21 mouse cellular contexts compared by ENCODE assay signal in the genomic region with DNA sequence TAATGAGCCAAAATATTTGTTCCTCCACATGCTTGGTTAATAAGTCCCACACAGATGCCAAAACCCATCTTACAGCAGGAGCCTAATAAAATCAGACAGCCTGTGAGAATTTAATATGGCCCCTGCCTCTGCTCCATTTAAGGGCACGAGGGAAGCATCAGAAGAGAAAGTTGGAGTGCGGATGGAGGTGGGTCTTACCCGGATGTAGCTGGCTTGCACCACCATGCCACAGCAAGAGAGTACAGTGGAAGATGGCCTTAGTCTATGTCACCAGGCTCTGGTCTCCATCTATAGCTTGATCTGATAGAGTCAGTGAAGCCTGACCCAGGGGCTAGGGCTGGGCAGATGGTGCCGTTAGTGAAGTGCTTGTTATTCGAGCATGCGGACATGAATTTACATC.
DNase-seq lines count a peak whose midpoint lies in the region; ATAC-seq and TF ChIP-seq lines count a peak whose summit lies in the region.
"Had no signal": no experiment of that assay in that cellular context is flagged by ENCODE, and none has a peak within 500 bp of the region (broad histone marks: within the 10 kb centered on the region; RNA-seq: fewer than 3 reads in every experiment).

No protein-coding gene starts in this region.

- peak; percentile 35 for DNase-seq in forebrain, embryonic 11.5 days (ENCODE audit: low spot score)
- DNase-seq in hindbrain, postnatal 0 days (ENCODE audit: low spot score): peak; percentile 71
- no peak for DNase-seq in hindbrain, embryonic 14.5 days (ENCODE audit: low spot score)
- DNase-seq in Muller cell, postnatal 12 days (ENCODE audit: inconsistent ontology term): peak; percentile 93
- peak; percentile 77 for DNase-seq in retina, embryonic 14.5 days (ENCODE audit: low spot score)
- no peak for DNase-seq in thymus, postnatal 14 days
- no peak for DNase-seq in kidney, adult 18-20 months
- DNase-seq: adrenal gland, adult 8-10 months; adrenal gland, postnatal 25 days; cerebellum, adult 18-20 months; cerebellum, adult 9-11 months; gastrocnemius, postnatal 25 days; heart, adult 2 months had no signal

- H3K27ac ChIP-seq in forebrain, embryonic 11.5 days (ENCODE audit: low read depth, low read length): no peak overlapping the region
- H3K27ac ChIP-seq in forebrain, embryonic 16.5 days (ENCODE audit: low read length): no peak overlapping the region
- no peak overlapping the region for H3K27ac ChIP-seq in hindbrain, postnatal 0 days
- no peak overlapping the region for H3K27ac ChIP-seq in hindbrain, embryonic 14.5 days
- H3K27ac ChIP-seq: forebrain, embryonic 10.5 days; heart, adult 2 months; hindbrain, embryonic 13.5 days; intestine, embryonic 15.5 days had no signal

- no peaks in the 10 kb centered on the region for H3K4me1 ChIP-seq in forebrain, embryonic 11.5 days (replicated peaks; ENCODE audit: control insufficient read depth, insufficient read depth, low read length)
- no peaks in the 10 kb centered on the region for H3K4me1 ChIP-seq in forebrain, embryonic 16.5 days (replicated peaks; ENCODE audit: control insufficient read depth, insufficient read depth, low read length)
- 0 out of 2 replicates have a peak, but pooled peaks cover 5% of the 10 kb centered on the region for H3K4me1 ChIP-seq in hindbrain, postnatal 0 days (ENCODE audit: insufficient read depth, low read length)
- no peaks in the 10 kb centered on the region for H3K4me1 ChIP-seq in hindbrain, embryonic 14.5 days (replicated peaks; ENCODE audit: control insufficient read depth, insufficient read depth, low read length)
- H3K4me1 ChIP-seq: hindbrain, embryonic 13.5 days; intestine, embryonic 15.5 days had no signal

- H3K27me3 ChIP-seq in forebrain, embryonic 11.5 days (ENCODE audit: control insufficient read depth, insufficient read depth, low read length): no peaks in the 10 kb centered on the region
- H3K27me3 ChIP-seq in forebrain, embryonic 16.5 days (replicated peaks; ENCODE audit: control insufficient read depth, insufficient read depth, low read length): no peaks in the 10 kb centered on the region
- no peaks in the 10 kb centered on the region for H3K27me3 ChIP-seq in hindbrain, postnatal 0 days (ENCODE audit: insufficient read depth, low read length)
- H3K27me3 ChIP-seq in hindbrain, embryonic 14.5 days (ENCODE audit: control insufficient read depth, insufficient read depth, low read length): no peaks in the 10 kb centered on the region
- H3K27me3 ChIP-seq: intestine, embryonic 15.5 days had no signal

- ATAC-seq in forebrain, embryonic 11.5 days (replicated peaks; ENCODE audit: low FRiP score): no peak
- no peak for ATAC-seq in forebrain, embryonic 16.5 days
- ATAC-seq in hindbrain, postnatal 0 days: peak; percentile 84
- ATAC-seq in hindbrain, embryonic 14.5 days (ENCODE audit: low FRiP score): no peak
- ATAC-seq: activated CD4-positive, CD25-positive, alpha-beta regulatory T cell, adult 4 months; CD4-positive, CD25-positive, alpha-beta regulatory T cell, adult 4 months; forebrain, embryonic 14.5 days; intestine, embryonic 15.5 days had no signal

- no peak overlapping the region for H3K9ac ChIP-seq in forebrain, embryonic 11.5 days (ENCODE audit: low read length)
- no peak overlapping the region for H3K9ac ChIP-seq in forebrain, embryonic 16.5 days (replicated peaks; ENCODE audit: low read depth, low read length)
- H3K9ac ChIP-seq in hindbrain, postnatal 0 days (replicated peaks; ENCODE audit: low read length): no peak overlapping the region
- H3K9ac ChIP-seq in hindbrain, embryonic 14.5 days: no peak overlapping the region
- H3K9ac ChIP-seq: hindbrain, embryonic 13.5 days; intestine, embryonic 15.5 days had no signal

- no peak for TF ChIP-seq CTCF in hindbrain, postnatal 0 days (IDR thresholded peaks at IDR 0.05; ENCODE audit: low read depth)

- no peak overlapping the region for H3K4me2 ChIP-seq in forebrain, embryonic 11.5 days (ENCODE audit: low read depth, low read length, severe bottlenecking)
- no peak overlapping the region for H3K4me2 ChIP-seq in forebrain, embryonic 16.5 days (ENCODE audit: low read length)
- H3K4me2 ChIP-seq in hindbrain, postnatal 0 days (ENCODE audit: low read depth, low read length): no peak overlapping the region
- no peak overlapping the region for H3K4me2 ChIP-seq in hindbrain, embryonic 14.5 days (replicated peaks)
- H3K4me2 ChIP-seq: heart, embryonic 11.5 days; hindbrain, embryonic 13.5 days; intestine, embryonic 15.5 days had no signal

- no peaks in the 10 kb centered on the region for H3K9me3 ChIP-seq in forebrain, embryonic 11.5 days (ENCODE audit: control insufficient read depth, low read length)
- 0 out of 2 replicates have a peak, but pooled peaks cover 2% of the 10 kb centered on the region for H3K9me3 ChIP-seq in forebrain, embryonic 16.5 days (ENCODE audit: control insufficient read depth, low read length)
- H3K9me3 ChIP-seq in hindbrain, postnatal 0 days (ENCODE audit: low read length): no peaks in the 10 kb centered on the region
- 0 out of 2 replicates have a peak, but pooled peaks cover 6% of the 10 kb centered on the region for H3K9me3 ChIP-seq in hindbrain, embryonic 14.5 days (ENCODE audit: control insufficient read depth, low read length)
- H3K9me3 ChIP-seq: forebrain, embryonic 10.5 days; hindbrain, embryonic 13.5 days; intestine, embryonic 15.5 days had no signal

- H3K4me3 ChIP-seq in forebrain, embryonic 11.5 days (ENCODE audit: low read depth, low read length): no peak overlapping the region
- no peak overlapping the region for H3K4me3 ChIP-seq in forebrain, embryonic 16.5 days (replicated peaks; ENCODE audit: low read length)
- H3K4me3 ChIP-seq in hindbrain, postnatal 0 days (ENCODE audit: low read length): no peak overlapping the region
- no peak overlapping the region for H3K4me3 ChIP-seq in hindbrain, embryonic 14.5 days (replicated peaks; ENCODE audit: low read length)
- H3K4me3 ChIP-seq: forebrain, embryonic 10.5 days; heart, adult 2 months; hindbrain, embryonic 13.5 days; intestine, embryonic 15.5 days had no signal

- H3K36me3 ChIP-seq in forebrain, embryonic 11.5 days (ENCODE audit: control insufficient read depth, insufficient read depth, low read length): no peaks in the 10 kb centered on the region
- no peaks in the 10 kb centered on the region for H3K36me3 ChIP-seq in forebrain, embryonic 16.5 days (ENCODE audit: control insufficient read depth, insufficient read depth)
- no peaks in the 10 kb centered on the region for H3K36me3 ChIP-seq in hindbrain, postnatal 0 days (ENCODE audit: insufficient read depth, low read length)
- H3K36me3 ChIP-seq in hindbrain, embryonic 14.5 days (replicated peaks; ENCODE audit: control insufficient read depth, insufficient read depth): no peaks in the 10 kb centered on the region
- H3K36me3 ChIP-seq: forebrain, embryonic 10.5 days; hindbrain, embryonic 13.5 days; intestine, embryonic 15.5 days had no signal

- 79% methylated on average over 6 of the region's 6 CpGs for WGBS in forebrain, embryonic 11.5 days
- WGBS in forebrain, embryonic 16.5 days: 77% methylated on average over 6 of the region's 6 CpGs
- 57% methylated on average over 6 of the region's 6 CpGs for WGBS in hindbrain, postnatal 0 days
- 71% methylated on average over 6 of the region's 6 CpGs for WGBS in hindbrain, embryonic 14.5 days

Comparison
In these comparisons a context has a peak if more than half of its experiments do, and no peak if none do; other contexts are left out.
1. DNase-seq: peak in forebrain, embryonic 11.5 days (single experiment), hindbrain, postnatal 0 days (single experiment), Muller cell, postnatal 12 days (single experiment) and retina, embryonic 14.5 days (single experiment); none in hindbrain, embryonic 14.5 days (single experiment), thymus, postnatal 14 days (single experiment) and kidney, adult 18-20 months (single experiment).